Mouse (Mus musculus) right cerebral cortex, adult 18-20 months (tissue): ENCODE measurements around the gene Tbc1d2b.

ENCODE experiments used
- DNase-seq: peaks from one replicate; pipeline ENCODE4 v3.0.0; 2022; ENCODE audit warnings: mixed read lengths

The Tbc1d2b gene

GRCm38 (mm10) chr9:90201096-90201495, 69.5 kb downstream of the Tbc1d2b start:
- no peak for DNase-seq

GRCm38 (mm10) chr9:90200501-90200900, 70.1 kb downstream of the Tbc1d2b start:
- no peak for DNase-seq

GRCm38 (mm10) chr9:90199611-90200010, 71.0 kb downstream of the Tbc1d2b start:
- no peak for DNase-seq

GRCm38 (mm10) chr9:90198531-90199449, 71.8 kb downstream of the Tbc1d2b start:
- DNase-seq, result no peak

GRCm38 (mm10) chr9:90197866-90198383, 72.7 kb downstream of the Tbc1d2b start:
- no peak for DNase-seq

GRCm38 (mm10) chr9:90197116-90197665, 73.4 kb downstream of the Tbc1d2b start:
- DNase-seq, result no peak

GRCm38 (mm10) chr9:90196262-90196661, 74.3 kb downstream of the Tbc1d2b start:
- DNase-seq, result no peak

GRCm38 (mm10) chr9:90195000-90195399, 75.6 kb downstream of the Tbc1d2b start:
- no peak for DNase-seq

- no peak for DNase-seq
Observed at GRCm38 (mm10) chr9:90189391-90189790, 81.2 kb downstream of the Tbc1d2b start.

GRCm38 (mm10) chr9:90188893-90189292, 81.7 kb downstream of the Tbc1d2b start:
- DNase-seq, result no peak

GRCm38 (mm10) chr9:90185356-90185910, 85.2 kb downstream of the Tbc1d2b start:
- DNase-seq, result no peak

- DNase-seq, result no peak
Observed at GRCm38 (mm10) chr9:90184116-90184515, 86.5 kb downstream of the Tbc1d2b start.

GRCm38 (mm10) chr9:90183550-90183949, 87.1 kb downstream of the Tbc1d2b start:
- no peak for DNase-seq

GRCm38 (mm10) chr9:90182636-90183421, 87.8 kb downstream of the Tbc1d2b start:
- DNase-seq, result no peak

GRCm38 (mm10) chr9:90181656-90182388, 88.8 kb downstream of the Tbc1d2b start:
- DNase-seq, result no peak

- no peak for DNase-seq
Observed at GRCm38 (mm10) chr9:90179409-90179808, 91.2 kb downstream of the Tbc1d2b start.

GRCm38 (mm10) chr9:90173330-90173729, 97.3 kb downstream of the Tbc1d2b start:
- DNase-seq, result no peak

GRCm38 (mm10) chr9:90172528-90173321, 97.9 kb downstream of the Tbc1d2b start:
- no peak for DNase-seq

- DNase-seq, result no peak
Observed at GRCm38 (mm10) chr9:90171421-90171820, 99.2 kb downstream of the Tbc1d2b start.

- DNase-seq, result no peak
Observed at GRCm38 (mm10) chr9:90169965-90170364, 100.6 kb downstream of the Tbc1d2b start.

- no peak for DNase-seq
Observed at GRCm38 (mm10) chr9:90166615-90167014, 104.0 kb downstream of the Tbc1d2b start.
